Mouse (Mus musculus): Measurements from ENCODE around the gene Il23a. TPM values are rescaled to one million over a fixed set of nuclear protein-coding genes. Genes with fewer than 3 reads are reported as not detected.

Il23a gene
- total RNA-seq, 1 experiment = 4.1 TPM

DNA sequence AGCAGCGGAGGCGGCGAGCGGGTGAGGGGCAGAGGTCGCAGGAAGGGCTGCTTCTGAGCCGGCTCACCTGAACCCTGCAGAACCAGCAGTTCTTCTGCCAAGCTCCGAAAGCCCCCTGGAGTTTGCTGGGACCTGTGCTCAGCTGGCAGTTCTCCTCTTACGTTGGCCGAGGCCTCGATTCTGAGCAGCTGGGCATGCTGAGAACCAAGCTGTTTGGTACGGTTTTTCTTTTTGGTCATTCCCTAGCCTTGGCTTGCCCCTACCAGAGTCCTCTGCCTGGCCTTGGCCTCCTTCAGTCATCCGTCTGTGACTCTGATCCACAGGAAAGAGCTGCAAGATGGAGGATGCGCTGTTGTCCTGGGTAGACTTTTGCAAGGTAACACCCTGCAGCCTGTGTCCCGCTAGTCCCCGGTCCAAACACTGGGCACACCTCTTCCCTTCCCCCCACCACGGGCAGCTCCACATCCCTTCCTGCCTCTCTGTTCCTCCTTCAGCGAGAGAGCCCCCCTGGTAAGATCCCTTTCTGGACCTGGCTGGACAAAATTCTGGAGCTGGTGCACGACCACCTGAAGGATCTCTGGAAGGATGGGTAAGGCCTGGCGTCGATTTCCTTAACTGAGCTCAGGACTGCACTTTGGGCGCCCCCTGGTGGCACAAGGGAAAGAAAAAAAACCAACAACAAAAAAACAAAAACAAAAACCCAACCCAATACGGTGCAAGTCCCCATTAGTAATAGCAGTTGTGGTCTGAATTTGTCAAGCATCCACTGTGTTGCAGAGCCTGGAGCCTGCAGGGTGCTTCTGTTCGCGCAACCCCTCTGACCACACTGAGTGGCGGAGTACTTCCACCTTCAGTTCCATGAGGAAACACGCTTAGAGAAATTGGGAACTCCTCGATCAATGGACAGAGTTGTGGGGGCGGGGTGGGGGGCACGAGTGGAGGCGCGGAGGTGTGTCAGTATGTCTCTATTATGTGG lies 14.7 kb downstream of the Il23a start:
- peaks cover 26% of the 10 kb centered on the region for H3K36me3 ChIP-seq (ENCODE audit: control insufficient read depth, insufficient read depth, low read length, poor library complexity, severe bottlenecking)
- peak overlapping the region; percentile 3; the same call in 1 of the 2 replicates for H3K9ac ChIP-seq (ENCODE audit: insufficient read depth, low read depth, low read length, poor library complexity, severe bottlenecking)
- in situ Hi-C loops (cut with MboI; ENCODE audit: low sequenced_read_pairs in 2 of 2, unreplicated experiment in 2 of 2) = no loop called here
- TF ChIP-seq ZC3H11A (IDR thresholded peaks at IDR 0.05; ENCODE audit: borderline replicate concordance, low read depth, low read length) (peak; percentile 9; the same call in 1 of the 2 replicates), CHD2 (IDR thresholded peaks at IDR 0.05; ENCODE audit: low read depth, low read length) (no peak), ZNF384 (IDR thresholded peaks at IDR 0.05; ENCODE audit: low read depth, low read length) (peak; percentile 82)
- peak overlapping the region; percentile 31 to 52; a peak in 3 of 4 replicates for H3K4me3 ChIP-seq (ENCODE audit: insufficient read depth in 1 of 2, low read depth in 1 of 2, low read length in 2 of 2, poor library complexity in 1 of 2, severe bottlenecking in 1 of 2)
- peaks cover 2 to 11% of the 10 kb centered on the region in 2 experiments; a peak in 2 of 4 replicates for H3K4me1 ChIP-seq (ENCODE audit: control insufficient read depth in 2 of 2, insufficient read depth in 2 of 2, low read length in 2 of 2, poor library complexity in 1 of 2)
- H3K27ac ChIP-seq (ENCODE audit: insufficient read depth, low read depth, low read length, poor library complexity, severe bottlenecking) = no peak overlapping the region
- H3K9me3 ChIP-seq (ENCODE audit: control insufficient read depth, insufficient read depth, low read depth, low read length) = no peaks in the 10 kb centered on the region
- DNase-seq (ENCODE audit: low read depth, low spot score) = peak; percentile 87

DNA sequence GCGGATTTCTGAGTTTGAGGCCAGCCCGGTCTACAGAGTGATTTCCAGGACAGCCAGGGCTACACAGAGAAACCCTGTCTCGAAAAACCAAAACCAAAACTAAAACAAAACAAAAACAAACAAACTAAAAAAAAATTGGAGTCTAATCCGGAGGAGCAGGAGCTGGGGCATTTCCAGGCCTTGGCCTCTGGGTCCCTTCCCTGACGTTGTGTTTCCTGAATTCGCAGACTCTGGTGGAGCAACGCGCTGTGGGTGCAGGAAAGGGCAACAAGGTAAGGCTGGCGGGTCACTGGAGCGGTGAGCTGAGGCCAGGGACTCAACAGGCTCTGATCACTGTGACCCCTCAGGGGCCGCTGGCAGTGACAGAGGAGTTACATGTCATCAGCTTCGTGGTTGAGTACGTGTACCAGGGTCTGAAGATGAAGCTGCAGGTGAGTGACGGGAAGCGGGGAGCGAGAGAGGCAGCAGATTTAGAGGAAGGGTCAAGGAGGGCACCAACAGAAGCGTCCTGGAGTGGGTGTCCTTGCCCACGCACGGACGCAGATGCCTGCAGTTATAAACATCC lies 15.6 kb downstream of the Il23a start:
- Histone ChIP-seq H3K27ac (ENCODE audit: insufficient read depth, low read depth, low read length, poor library complexity, severe bottlenecking) (no peak overlapping the region), H3K4me3 (ENCODE audit: insufficient read depth in 1 of 2, low read depth in 1 of 2, low read length in 2 of 2, poor library complexity in 1 of 2, severe bottlenecking in 1 of 2) (peak overlapping the region; percentile 26 to 52; a peak in 3 of 4 replicates), H3K9me3 (ENCODE audit: control insufficient read depth, insufficient read depth, low read depth, low read length) (no peaks in the 10 kb centered on the region), H3K4me1 (ENCODE audit: control insufficient read depth in 2 of 2, insufficient read depth in 2 of 2, low read length in 2 of 2, poor library complexity in 1 of 2) (peaks cover 2 to 11% of the 10 kb centered on the region in 2 experiments; a peak in 2 of 4 replicates), H3K9ac (ENCODE audit: insufficient read depth, low read depth, low read length, poor library complexity, severe bottlenecking) (peak overlapping the region; percentile 52; the same call in 1 of the 2 replicates), H3K36me3 (ENCODE audit: control insufficient read depth, insufficient read depth, low read length, poor library complexity, severe bottlenecking) (peaks cover 30% of the 10 kb centered on the region)
- in situ Hi-C loops (cut with MboI; ENCODE audit: low sequenced_read_pairs in 2 of 2, unreplicated experiment in 2 of 2) = no loop called here
- TF ChIP-seq ZNF384 (IDR thresholded peaks at IDR 0.05; ENCODE audit: low read depth, low read length) = no peak
- TF ChIP-seq MAFK (IDR thresholded peaks at IDR 0.05; ENCODE audit: insufficient read depth, low read depth, low read length) = no peak
- TF ChIP-seq ZC3H11A (IDR thresholded peaks at IDR 0.05; ENCODE audit: borderline replicate concordance, low read depth, low read length) = no peak
- no peak for TF ChIP-seq CHD2 (IDR thresholded peaks at IDR 0.05; ENCODE audit: low read depth, low read length)
- TF ChIP-seq HCFC1 (IDR thresholded peaks at IDR 0.05; ENCODE audit: borderline replicate concordance, insufficient read depth, low read length) = no peak
- no peak for DNase-seq (ENCODE audit: low read depth, low spot score)

DNA sequence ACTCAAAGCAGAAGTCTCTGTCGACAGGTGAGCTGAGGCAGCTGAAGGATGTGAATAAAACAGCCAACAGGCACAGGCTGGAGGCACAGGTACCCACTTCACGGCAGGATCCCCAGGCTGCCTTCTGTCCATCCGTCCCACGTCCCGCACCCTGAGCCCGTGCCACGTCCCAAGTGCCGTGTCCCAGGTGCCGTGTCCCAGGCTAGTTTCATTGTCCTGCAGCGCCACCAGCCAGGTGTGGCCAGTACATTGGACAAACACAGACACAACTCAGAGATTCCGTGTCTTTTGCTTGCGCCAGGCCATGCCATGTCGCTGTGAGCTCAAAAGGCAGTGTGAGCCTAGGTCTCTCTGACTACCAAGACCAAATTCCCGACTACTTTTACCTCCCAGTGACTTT lies 16.9 kb downstream of the Il23a start:
- Histone ChIP-seq H3K4me3 (ENCODE audit: insufficient read depth in 1 of 2, low read depth in 1 of 2, low read length in 2 of 2, poor library complexity in 1 of 2, severe bottlenecking in 1 of 2) (no peak overlapping the region), H3K4me1 (ENCODE audit: control insufficient read depth in 2 of 2, insufficient read depth in 2 of 2, low read length in 2 of 2, poor library complexity in 1 of 2) (peaks cover 2 to 11% of the 10 kb centered on the region in 2 experiments; a peak in 2 of 4 replicates), H3K9ac (ENCODE audit: insufficient read depth, low read depth, low read length, poor library complexity, severe bottlenecking) (peak overlapping the region; percentile 26; the same call in 1 of the 2 replicates), H3K9me3 (ENCODE audit: control insufficient read depth, insufficient read depth, low read depth, low read length) (no peaks in the 10 kb centered on the region), H3K36me3 (ENCODE audit: control insufficient read depth, insufficient read depth, low read length, poor library complexity, severe bottlenecking) (peaks cover 31% of the 10 kb centered on the region), H3K27ac (ENCODE audit: insufficient read depth, low read depth, low read length, poor library complexity, severe bottlenecking) (no peak overlapping the region)
- TF ChIP-seq CHD2 (IDR thresholded peaks at IDR 0.05; ENCODE audit: low read depth, low read length) (no peak), ZC3H11A (IDR thresholded peaks at IDR 0.05; ENCODE audit: borderline replicate concordance, low read depth, low read length) (no peak), MAFK (IDR thresholded peaks at IDR 0.05; ENCODE audit: insufficient read depth, low read depth, low read length) (no peak), HCFC1 (IDR thresholded peaks at IDR 0.05; ENCODE audit: borderline replicate concordance, insufficient read depth, low read length) (no peak)
- in situ Hi-C loops (cut with MboI; ENCODE audit: low sequenced_read_pairs in 2 of 2, unreplicated experiment in 2 of 2) = no loop called here
- DNase-seq (ENCODE audit: low read depth, low spot score) = no peak

- Histone ChIP-seq H3K9ac (ENCODE audit: insufficient read depth, low read depth, low read length, poor library complexity, severe bottlenecking) (no peak overlapping the region), H3K9me3 (ENCODE audit: control insufficient read depth, insufficient read depth, low read depth, low read length) (no peaks in the 10 kb centered on the region), H3K4me3 (ENCODE audit: insufficient read depth in 1 of 2, low read depth in 1 of 2, low read length in 2 of 2, poor library complexity in 1 of 2, severe bottlenecking in 1 of 2) (no peak overlapping the region), H3K36me3 (ENCODE audit: control insufficient read depth, insufficient read depth, low read length, poor library complexity, severe bottlenecking) (peaks cover 35% of the 10 kb centered on the region), H3K4me1 (ENCODE audit: control insufficient read depth in 2 of 2, insufficient read depth in 2 of 2, low read length in 2 of 2, poor library complexity in 1 of 2) (peaks cover 0 to 10% of the 10 kb centered on the region in 2 experiments; a peak in 2 of 4 replicates), H3K27ac (ENCODE audit: insufficient read depth, low read depth, low read length, poor library complexity, severe bottlenecking) (no peak overlapping the region)
- no peak for TF ChIP-seq CHD2 (IDR thresholded peaks at IDR 0.05; ENCODE audit: low read depth, low read length)
- in situ Hi-C loops (cut with MboI; ENCODE audit: low sequenced_read_pairs in 2 of 2, unreplicated experiment in 2 of 2) = no loop called here
- DNase-seq (ENCODE audit: low read depth, low spot score) = no peak
Measured at GRCm38 (mm10) chr10:128280943-128281342, 17.6 kb downstream of the Il23a start.
